In the genomic region with DNA sequence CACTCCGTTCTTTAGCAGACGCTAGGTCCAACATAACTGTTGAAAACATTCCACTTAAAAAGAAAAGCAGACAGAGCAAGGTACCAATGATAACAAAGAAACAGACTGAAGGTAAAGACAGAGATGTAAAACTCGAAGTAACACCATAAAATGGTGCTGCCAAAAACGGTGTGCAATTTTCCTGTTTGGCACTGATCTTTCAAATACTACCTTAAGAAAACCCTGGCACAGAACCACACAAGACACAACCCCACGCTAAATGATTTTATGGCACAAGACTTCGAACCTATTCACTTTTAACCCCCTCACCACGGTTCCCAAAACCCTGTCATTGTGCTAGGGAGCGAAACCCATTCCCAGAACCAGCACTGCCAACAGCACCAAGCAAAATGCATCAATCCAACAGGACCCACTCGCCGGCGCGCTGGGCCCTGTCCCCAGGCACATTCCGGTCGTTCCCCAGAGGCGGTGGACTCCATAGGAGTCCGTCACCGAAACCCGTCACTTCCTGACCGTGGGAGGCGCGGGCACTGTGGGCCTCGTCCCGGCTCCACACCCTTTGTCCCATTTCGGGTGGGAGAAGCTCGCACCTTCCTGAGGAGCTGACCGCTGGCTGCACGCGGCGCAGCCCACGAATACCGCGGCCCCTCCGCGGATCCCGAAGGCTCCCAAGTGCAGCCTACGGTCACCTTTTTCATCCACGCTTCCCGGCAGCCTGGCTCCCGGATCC, we compare ENCODE assay signal across 1 mouse cellular context.
TF ChIP-seq lines count a peak whose summit lies in the region.

No protein-coding gene starts in this region.

TF ChIP-seq in CH12.LX, 34 proteins besides CTCF, POLR2A, EP300 and RAD21 (continued from another document):
- TF ChIP-seq GABPA (IDR thresholded peaks at IDR 0.05; ENCODE audit: insufficient replicate concordance, low read depth, low read length) (no peak), MYC (IDR thresholded peaks at IDR 0.05; ENCODE audit: low read depth, low read length) (no peak), IRF4 (IDR thresholded peaks at IDR 0.05; ENCODE audit: low read depth, low read length) (no peak)
